Comparison of ENCODE assay signal across 8 mouse cellular contexts in the genomic region with DNA sequence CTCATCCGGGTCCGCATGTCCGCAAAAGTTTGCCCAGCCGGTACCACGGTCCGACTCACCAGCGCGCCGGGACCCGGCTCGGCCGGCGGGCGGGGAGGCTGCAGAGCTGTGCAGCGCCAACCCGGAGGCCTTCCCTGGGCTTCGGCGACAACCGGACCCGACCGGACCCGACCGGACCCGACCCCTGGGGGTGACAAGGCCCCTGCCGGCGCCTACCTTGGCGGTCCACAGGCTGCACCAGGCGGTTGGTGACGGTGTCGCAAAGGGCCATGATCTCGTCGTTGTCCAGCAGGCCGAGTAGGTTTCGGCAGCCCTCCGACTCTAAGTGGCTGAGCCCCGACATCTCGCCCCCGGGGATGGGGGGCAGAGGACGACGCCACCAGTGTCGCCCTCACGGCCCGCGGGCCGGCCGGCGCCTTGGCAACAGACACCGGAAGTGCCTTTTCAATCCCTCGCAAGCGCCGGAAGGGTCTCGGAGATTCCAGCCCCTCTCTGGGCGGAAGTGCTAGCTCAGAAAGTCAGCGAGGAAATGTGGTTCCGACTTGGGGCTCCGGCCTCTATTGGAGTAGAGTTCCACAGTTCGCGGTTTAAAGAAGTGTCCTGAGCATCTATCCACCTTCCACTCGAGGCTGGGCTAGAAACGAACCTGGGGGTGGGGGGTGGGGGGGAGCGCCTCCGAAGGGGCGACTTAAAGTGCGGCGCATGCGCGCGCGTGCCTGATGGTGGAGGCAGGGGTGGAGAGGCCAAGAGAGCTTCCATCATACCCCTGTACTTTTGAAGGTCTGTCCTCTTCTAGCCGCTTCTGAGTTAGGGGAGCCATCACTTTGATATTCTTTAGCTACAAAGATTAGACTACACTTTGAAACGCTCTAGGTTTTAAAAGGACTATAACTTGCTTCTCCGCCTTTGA. TPM values are rescaled to one million over a fixed set of nuclear protein-coding genes. Genes with fewer than 3 reads are reported as not detected.
DNase-seq lines count a peak whose midpoint lies in the region; ATAC-seq and TF ChIP-seq lines count a peak whose summit lies in the region.

A gene (minus strand): TSS at position 641 of the 910 bp plus-strand sequence.

- peaks cover 25% of the 10 kb centered on the region for H3K36me3 ChIP-seq in E14TG2a.4 (ENCODE audit: insufficient read depth, low read length)
- H3K36me3 ChIP-seq in forebrain, embryonic 12.5 days (replicated peaks), result peaks cover 16% of the 10 kb centered on the region
- peaks cover 1% of the 10 kb centered on the region; the same call in 1 of the 2 replicates for H3K36me3 ChIP-seq in liver, postnatal 0 days (replicated peaks; ENCODE audit: insufficient read depth, low read length)
- peaks cover 7% of the 10 kb centered on the region for H3K36me3 ChIP-seq in neural tube, embryonic 14.5 days (ENCODE audit: control insufficient read depth, insufficient read depth, low read length)

- peak within 1 kb of the TSS; percentile 61 for H3K4me2 ChIP-seq in forebrain, embryonic 12.5 days
- H3K4me2 ChIP-seq in liver, postnatal 0 days (ENCODE audit: low read depth, low read length), result peak within 1 kb of the TSS; percentile 84
- peak within 1 kb of the TSS; percentile 66 for H3K4me2 ChIP-seq in neural tube, embryonic 14.5 days (ENCODE audit: low read depth, low read length)

- DNase-seq in c-Kit-positive CD71-positive TER-119-positive erythroid progenitor cells, embryonic 14.5 days (ENCODE audit: low spot score), result peak; percentile 82
- DNase-seq in heart, postnatal 10 days, result peak; percentile 90 to 93
- DNase-seq in large intestine, adult 2 months (ENCODE audit: low read depth, low spot score), result peak; percentile 67
- peak; percentile 89 for DNase-seq in liver, postnatal 0 days
- peak; percentile 88 for DNase-seq in testis, postnatal 10 days (ENCODE audit: low spot score)

- H3K4me3 ChIP-seq in E14TG2a.4 (replicated peaks; ENCODE audit: low read length), result peak within 1 kb of the TSS; percentile 90
- H3K4me3 ChIP-seq in forebrain, embryonic 12.5 days (replicated peaks), result peak within 1 kb of the TSS; percentile 91
- H3K4me3 ChIP-seq in liver, postnatal 0 days (ENCODE audit: low read depth, low read length), result peak within 1 kb of the TSS; percentile 97
- H3K4me3 ChIP-seq in neural tube, embryonic 14.5 days (ENCODE audit: low read depth, low read length), result peak within 1 kb of the TSS; percentile 81

- 2% methylated on average over 72 of the region's 72 CpGs for WGBS in forebrain, embryonic 12.5 days
- WGBS in large intestine, adult 2 months, result 2% methylated on average over 72 of the region's 72 CpGs
- WGBS in liver, postnatal 0 days (ENCODE audit: insufficient replicate concordance), result 3% methylated on average over 72 of the region's 72 CpGs
- 2% methylated on average over 72 of the region's 72 CpGs for WGBS in neural tube, embryonic 14.5 days

- H3K9ac ChIP-seq in forebrain, embryonic 12.5 days, result peak within 1 kb of the TSS; percentile 83
- H3K9ac ChIP-seq in liver, postnatal 0 days (replicated peaks), result peak within 1 kb of the TSS; percentile 95
- peak within 1 kb of the TSS; percentile 79 for H3K9ac ChIP-seq in neural tube, embryonic 14.5 days (replicated peaks; ENCODE audit: low read depth, low read length)

- peaks cover 40% of the 10 kb centered on the region for H3K4me1 ChIP-seq in E14TG2a.4 (replicated peaks; ENCODE audit: low read depth, low read length)
- peaks cover 12% of the 10 kb centered on the region for H3K4me1 ChIP-seq in forebrain, embryonic 12.5 days
- peaks cover 4% of the 10 kb centered on the region for H3K4me1 ChIP-seq in liver, postnatal 0 days (ENCODE audit: insufficient read depth)
- H3K4me1 ChIP-seq in neural tube, embryonic 14.5 days (ENCODE audit: control insufficient read depth, insufficient read depth, low read length), result peaks cover 6% of the 10 kb centered on the region; the same call in 1 of the 2 replicates

- no peak for TF ChIP-seq EP300 in liver, postnatal 0 days (IDR thresholded peaks at IDR 0.05; ENCODE audit: low read depth)

- peak; percentile 95 for ATAC-seq in forebrain, embryonic 12.5 days (ENCODE audit: low FRiP score)
- ATAC-seq in liver, postnatal 0 days, result peak; percentile 97
- peak; percentile 98 for ATAC-seq in neural tube, embryonic 14.5 days (ENCODE audit: low read depth)

- H3K27ac ChIP-seq in forebrain, embryonic 12.5 days, result peak within 1 kb of the TSS; percentile 85
- peak within 1 kb of the TSS; percentile 84 for H3K27ac ChIP-seq in liver, postnatal 0 days (ENCODE audit: low read depth)
- peak within 1 kb of the TSS; percentile 83 for H3K27ac ChIP-seq in neural tube, embryonic 14.5 days (ENCODE audit: low read depth, low read length)

- intact Hi-C loops in heart, postnatal 10 days (cut with DNase I), result loop anchor here (2.0 to 10.0 kb wide), 3 partner anchors 82 to 794 kb away; a partner anchor contains a TSS

- 0 out of 2 replicates have a peak, but pooled peaks cover 4% of the 10 kb centered on the region for H3K9me3 ChIP-seq in E14TG2a.4 (ENCODE audit: low read length)
- H3K9me3 ChIP-seq in forebrain, embryonic 12.5 days, result no peaks in the 10 kb centered on the region
- H3K9me3 ChIP-seq in liver, postnatal 0 days (ENCODE audit: low read length), result no peaks in the 10 kb centered on the region
- H3K9me3 ChIP-seq in neural tube, embryonic 14.5 days (ENCODE audit: control insufficient read depth, low read length), result no peaks in the 10 kb centered on the region

- 0 out of 2 replicates have a peak, but pooled peaks cover 3% of the 10 kb centered on the region for H3K27me3 ChIP-seq in E14TG2a.4 (ENCODE audit: insufficient read depth, low read length)
- H3K27me3 ChIP-seq in forebrain, embryonic 12.5 days, result no peaks in the 10 kb centered on the region
- no peaks in the 10 kb centered on the region for H3K27me3 ChIP-seq in liver, postnatal 0 days (ENCODE audit: insufficient read depth, low read length)
- H3K27me3 ChIP-seq in neural tube, embryonic 14.5 days (ENCODE audit: control insufficient read depth, insufficient read depth, low read length), result no peaks in the 10 kb centered on the region

- no peak for TF ChIP-seq CTCF in E14TG2a.4 (conservative IDR thresholded peaks at IDR 0.05; ENCODE audit: low read length)
- no peak for TF ChIP-seq CTCF in liver, postnatal 0 days (IDR thresholded peaks at IDR 0.05; ENCODE audit: low read depth)

RNA-seq across cellular contexts. Expression of the gene that starts here (rescaled TPM):
- 28.4 and 29.7 TPM in 2 replicates for polyA plus RNA-seq in forebrain, embryonic 12.5 days (2016; fragmentation: Nextera tagmentation; extraction: Ambion mirVana)
- total RNA-seq in heart, postnatal 10 days (2021), result 10 to 100 TPM; 27.1 to 31.0 TPM
- 2.5 and 2.6 TPM in 2 replicates for polyA plus RNA-seq in large intestine, adult 2 months (2012; rRNA removed)
- polyA plus RNA-seq in liver, postnatal 0 days (2015; fragmentation: Nextera tagmentation; extraction: Ambion mirVana), result 10.0 and 10.5 TPM in 2 replicates
- 21.3 and 22.6 TPM in 2 replicates for polyA plus RNA-seq in neural tube, embryonic 14.5 days (2014; fragmentation: Nextera tagmentation; extraction: Ambion mirVana)

Comparison
In these comparisons a context has a peak if more than half of its experiments do, and no peak if none do; other contexts are left out.
1. Peak in every context shown above with its lines: DNase-seq, ATAC-seq, H3K4me3 ChIP-seq and H3K27ac ChIP-seq.